Mouse (Mus musculus) liver, adult 2 months (tissue): ENCODE measurements around the gene Gm10964.

Experiments
- CTCF ChIP-seq: fragments of 200-500 bp; IDR thresholded peaks from 2 replicates; pipeline ENCODE4 v1.5.1; 2011; ENCODE audit warnings: low read depth, low read length, control low read depth
- POLR2A ChIP-seq: fragments of 200-500 bp; IDR thresholded peaks from 2 replicates; pipeline ENCODE4 v1.6.1; 2011; ENCODE audit warnings: low read length, control low read depth; ENCODE audit not compliant: insufficient read depth; ENCODE audit errors: extremely low read depth

DNA sequence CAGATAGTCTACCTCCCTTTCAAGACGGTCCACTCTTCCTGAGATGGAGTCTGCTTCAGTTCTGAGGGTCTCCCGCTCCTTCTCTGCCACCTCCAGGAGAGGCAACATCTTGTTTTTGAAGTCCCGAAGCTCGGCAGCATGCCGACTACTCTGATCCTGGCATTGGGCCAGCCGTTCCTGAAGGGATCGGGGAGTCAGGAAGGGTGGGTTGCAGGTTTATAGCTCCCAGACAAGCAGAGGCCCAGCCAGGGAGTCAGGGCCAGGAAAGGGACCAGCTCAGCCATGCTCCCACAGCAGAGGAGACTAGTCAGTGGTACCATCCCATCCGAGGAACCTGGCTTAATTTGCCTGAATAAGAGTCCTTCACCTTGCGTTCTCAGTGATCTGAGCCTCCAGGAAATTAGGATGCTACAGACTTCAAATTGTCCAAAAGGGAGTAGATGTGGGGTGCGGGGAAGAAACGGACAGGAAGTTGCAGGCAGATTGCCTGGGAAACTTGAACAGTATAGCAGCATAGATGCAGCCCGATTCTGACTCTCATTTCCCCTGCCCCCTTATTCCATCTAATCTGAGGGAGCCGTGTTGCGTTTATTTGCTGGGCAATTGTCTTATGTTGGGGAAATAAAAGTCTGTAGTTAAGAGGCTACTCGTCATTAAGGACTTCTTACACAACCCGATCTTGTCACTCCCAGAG lies 2.0 kb upstream of the Gm10964 start:
- TF ChIP-seq CTCF (no peak), POLR2A (no peak)
